Comparison of ENCODE assay signal across 12 mouse cellular contexts in the genomic region with DNA sequence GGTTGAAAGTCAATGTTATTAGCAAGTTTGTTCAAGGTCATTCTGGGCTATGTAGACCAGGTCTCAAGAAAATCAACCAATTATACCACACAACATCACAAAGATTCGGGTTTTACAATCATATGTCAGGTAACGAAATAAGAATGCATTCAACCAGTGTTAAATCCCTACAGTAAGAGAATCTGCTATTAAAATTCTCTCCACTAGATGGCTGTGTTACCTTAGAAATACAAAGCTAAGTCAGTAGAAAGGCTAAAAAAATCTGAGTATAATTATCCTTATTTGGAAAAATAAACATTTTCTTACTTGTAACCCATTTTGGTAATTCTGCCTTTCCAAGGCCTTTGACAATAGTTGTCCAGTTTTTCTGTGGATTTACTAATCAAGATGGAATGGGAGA. TPM values are rescaled to one million over a fixed set of nuclear protein-coding genes. Genes with fewer than 3 reads are reported as not detected.
A peak's percentile ranks its signal among the peaks of the same experiment; 100 is the strongest.
DNase-seq lines count a peak whose midpoint lies in the region; ATAC-seq and TF ChIP-seq lines count a peak whose summit lies in the region.
"Had no signal": no experiment of that assay in that cellular context is flagged by ENCODE, and none has a peak within 500 bp of the region (broad histone marks: within the 10 kb centered on the region; RNA-seq: fewer than 3 reads in every experiment).

No protein-coding gene starts in this region.

- no peak for TF ChIP-seq POLR2A in embryonic fibroblast, embryonic 13.5 days (IDR thresholded peaks at IDR 0.05; ENCODE audit: low read depth, low read length)

- no peaks in the 10 kb centered on the region for H3K27me3 ChIP-seq in hindbrain, embryonic 16.5 days (replicated peaks; ENCODE audit: control insufficient read depth, insufficient read depth, low read length)
- no peaks in the 10 kb centered on the region for H3K27me3 ChIP-seq in hindbrain, embryonic 13.5 days
- H3K27me3 ChIP-seq: heart, embryonic 12.5 days; midbrain, embryonic 12.5 days had no signal

- no peak overlapping the region for H3K4me2 ChIP-seq in hindbrain, embryonic 16.5 days (ENCODE audit: low read length)
- H3K4me2 ChIP-seq in hindbrain, embryonic 13.5 days = no peak overlapping the region
- H3K4me2 ChIP-seq: heart, embryonic 12.5 days; midbrain, embryonic 12.5 days had no signal

- DNase-seq in retina, postnatal 1 day = peak; percentile 55
- DNase-seq in retina, embryonic 14.5 days (ENCODE audit: low spot score) = no peak
- DNase-seq in ovary, postnatal 14 days (ENCODE audit: low spot score) = no peak
- DNase-seq: kidney, postnatal 10 days; thymus, adult 18-20 months had no signal

- no peaks in the 10 kb centered on the region for H3K4me1 ChIP-seq in hindbrain, embryonic 16.5 days (ENCODE audit: control insufficient read depth, insufficient read depth, low read depth, low read length)
- no peaks in the 10 kb centered on the region for H3K4me1 ChIP-seq in hindbrain, embryonic 13.5 days (replicated peaks)
- H3K4me1 ChIP-seq in embryonic fibroblast, embryonic 13.5 days (ENCODE audit: control insufficient read depth, insufficient read depth, low read length) = no peaks in the 10 kb centered on the region; the same call in 1 of the 2 replicates
- H3K4me1 ChIP-seq: heart, embryonic 12.5 days; midbrain, embryonic 12.5 days had no signal

- ATAC-seq in hindbrain, embryonic 16.5 days = 0 out of 2 replicates have a peak, but pooled peaks have one; percentile 59
- no peak for ATAC-seq in hindbrain, embryonic 13.5 days (ENCODE audit: low FRiP score)
- ATAC-seq in erythroblast, adult 5-6 weeks (replicated peaks; ENCODE audit: low FRiP score, poor library complexity, severe bottlenecking) = no peak

- no peak overlapping the region for H3K4me3 ChIP-seq in hindbrain, embryonic 16.5 days (ENCODE audit: low read length)
- no peak overlapping the region for H3K4me3 ChIP-seq in hindbrain, embryonic 13.5 days
- H3K4me3 ChIP-seq in embryonic fibroblast, embryonic 13.5 days (ENCODE audit: insufficient read depth, low read length) = no peak overlapping the region
- H3K4me3 ChIP-seq: erythroblast, embryonic 14.5 days; heart, embryonic 12.5 days; midbrain, embryonic 12.5 days had no signal

- H3K27ac ChIP-seq in hindbrain, embryonic 16.5 days (ENCODE audit: low read depth, low read length) = no peak overlapping the region
- no peak overlapping the region for H3K27ac ChIP-seq in hindbrain, embryonic 13.5 days
- H3K27ac ChIP-seq in embryonic fibroblast, embryonic 13.5 days (ENCODE audit: insufficient read depth, low read length) = peak overlapping the region; percentile 55
- H3K27ac ChIP-seq: midbrain, embryonic 12.5 days had no signal

- no peaks in the 10 kb centered on the region for H3K36me3 ChIP-seq in hindbrain, embryonic 16.5 days (ENCODE audit: control insufficient read depth, insufficient read depth, low read length)
- peaks cover 5% of the 10 kb centered on the region; the same call in 1 of the 2 replicates for H3K36me3 ChIP-seq in hindbrain, embryonic 13.5 days
- H3K36me3 ChIP-seq: heart, embryonic 12.5 days; midbrain, embryonic 12.5 days had no signal

- TF ChIP-seq CTCF in embryonic fibroblast, embryonic 13.5 days (IDR thresholded peaks at IDR 0.05; ENCODE audit: borderline replicate concordance, insufficient read depth, low read length) = no peak

- no peaks in the 10 kb centered on the region for H3K9me3 ChIP-seq in hindbrain, embryonic 16.5 days (ENCODE audit: control insufficient read depth, low read length)
- H3K9me3 ChIP-seq in hindbrain, embryonic 13.5 days = no peaks in the 10 kb centered on the region
- H3K9me3 ChIP-seq: heart, embryonic 12.5 days; midbrain, embryonic 12.5 days had no signal

- WGBS in hindbrain, embryonic 16.5 days = 36% methylated on average over 2 of the region's 2 CpGs
- WGBS in hindbrain, embryonic 13.5 days = 38% methylated on average over 2 of the region's 2 CpGs

- H3K9ac ChIP-seq in hindbrain, embryonic 16.5 days (ENCODE audit: low read depth, low read length) = no peak overlapping the region
- no peak overlapping the region for H3K9ac ChIP-seq in hindbrain, embryonic 13.5 days
- H3K9ac ChIP-seq: heart, embryonic 12.5 days; midbrain, embryonic 12.5 days had no signal

RNA-seq across cellular contexts. Expression of gene Mtrf1l, which starts 23.2 kb away (rescaled TPM):
- 9.6 and 10.7 TPM in 2 replicates for polyA plus RNA-seq in hindbrain, embryonic 16.5 days (2015; fragmentation: Nextera tagmentation; extraction: Ambion mirVana)
- 11.5 and 12.6 TPM in 2 replicates for polyA plus RNA-seq in hindbrain, embryonic 13.5 days (2015; fragmentation: Nextera tagmentation; extraction: Ambion mirVana)
- polyA plus RNA-seq in embryonic fibroblast, embryonic 13.5 days (2011; ENCODE audit: insufficient read length, low read depth, missing spikeins) = 11.6 and 15.3 TPM in 2 replicates
- 1.7 and 20.2 TPM in 2 replicates for total RNA-seq in erythroblast, adult 5-6 weeks (2015; ENCODE audit: low replicate concordance)
- 8.6 and 19.3 TPM in 2 replicates for total RNA-seq in erythroblast, adult 5-6 weeks (2017; ENCODE audit: low replicate concordance)

RNA-seq across cellular contexts. Expression of gene Fbxo5, which starts 41.5 kb away (rescaled TPM):
- 14.3 and 17.4 TPM in 2 replicates for polyA plus RNA-seq in hindbrain, embryonic 16.5 days (2015; fragmentation: Nextera tagmentation; extraction: Ambion mirVana)
- polyA plus RNA-seq in hindbrain, embryonic 13.5 days (2015; fragmentation: Nextera tagmentation; extraction: Ambion mirVana) = 18.7 and 19.8 TPM in 2 replicates
- 24.3 and 39.5 TPM in 2 replicates for polyA plus RNA-seq in embryonic fibroblast, embryonic 13.5 days (2011; ENCODE audit: insufficient read length, low read depth, missing spikeins)
- total RNA-seq in erythroblast, adult 5-6 weeks (2015; ENCODE audit: low replicate concordance) = 36.2 and 37.9 TPM in 2 replicates
- total RNA-seq in erythroblast, adult 5-6 weeks (2017; ENCODE audit: low replicate concordance) = 23.9 and 53.4 TPM in 2 replicates
